Mouse (Mus musculus) adipose tissue, adult 10 weeks (tissue): Measurements from ENCODE around the gene Xcr1. TPM values are rescaled to one million over a fixed set of nuclear protein-coding genes. Genes with fewer than 3 reads are reported as not detected.

Experiments
- polyA plus RNA-seq: library from polyadenylated mRNA; stranded (reverse); fragments of 350-450 nt; fragmentation: Illumina TruSeq; extraction: RNeasy Lipid Tissue Mini Kit (QIAGEN cat#74804); gene quantifications from one replicate; pipeline ENCODE4 v1.2.3, GENCODE M21; 2014; ENCODE audit warnings: low read depth, low replicate concordance

Xcr1 gene
- polyA plus RNA-seq, result 0.43 TPM

DNA sequence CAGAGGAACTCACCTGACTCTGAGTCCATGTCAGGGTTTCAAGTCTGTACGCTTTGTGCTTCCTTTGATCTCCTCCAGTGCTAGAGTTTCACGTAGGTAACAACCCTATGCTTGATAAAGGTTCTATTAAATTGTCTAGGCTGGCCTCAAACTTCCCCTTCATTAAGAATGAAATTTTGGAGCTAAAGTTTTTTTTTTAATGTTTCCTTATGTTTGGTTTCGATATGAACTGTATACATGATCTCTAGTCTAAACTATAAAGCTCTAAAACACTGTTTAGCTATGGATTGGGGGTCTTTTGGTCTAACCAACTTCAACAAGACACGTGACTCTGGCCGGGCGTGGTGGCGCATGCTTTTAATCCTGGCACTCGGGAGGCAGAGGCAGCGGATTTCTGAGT is at the start of gene Xcr1:
Gene Xcr1 (minus strand): TSS at position 101 of the 400 bp plus-strand sequence.

GRCm38 (mm10) chr9:123851713-123852448 is 9.9 kb downstream of the Xcr1 start, which contains the start of gene Fyco1:
TSS of gene Fyco1 (minus strand) at chr9:123851899.

GRCm38 (mm10) chr9:123806267-123806666 is 55.6 kb downstream of the Xcr1 start, which contains the start of gene Cxcr6:
TSS of gene Cxcr6 (plus strand) at chr9:123806475.

Other genes starting within 250 kb of the Xcr1 start
- gene Slc6a20b, start 229.5 kb downstream of the Xcr1 start, polyA plus RNA-seq, result 0.42 TPM
- gene Ccr9, start 183.6 kb downstream of the Xcr1 start, polyA plus RNA-seq, result 0.15 TPM
- gene Slc6a20a, start 183.1 kb downstream of the Xcr1 start, polyA plus RNA-seq, result 2.1 TPM
- gene Lztfl1, start 144.3 kb downstream of the Xcr1 start, polyA plus RNA-seq, result 39.8 TPM
- gene Cxcr6, start 55.6 kb downstream of the Xcr1 start, polyA plus RNA-seq, result 1.6 TPM
- 30.4 TPM for gene Fyco1, start 10.1 kb downstream of the Xcr1 start, polyA plus RNA-seq
- 5.0 TPM for gene Ccr1, start 106.7 kb upstream of the Xcr1 start, polyA plus RNA-seq
- gene Ccr1l1, start 116.4 kb upstream of the Xcr1 start, polyA plus RNA-seq, result not detected
- 0.63 TPM for gene Ccr3, start 159.9 kb upstream of the Xcr1 start, polyA plus RNA-seq
- gene Ccr2, start 239.9 kb upstream of the Xcr1 start, polyA plus RNA-seq, result 18.8 TPM